Mouse (Mus musculus) erythroblast, embryonic 14.5 days (primary cell): ENCODE measurements around the gene Col6a5. TPM values are rescaled to one million over a fixed set of nuclear protein-coding genes. Genes with fewer than 3 reads are reported as not detected.

Experiments used
- H3K27me3 ChIP-seq: 2 replicates; pipeline ENCODE4 v1.6.1; 2012; ENCODE audit warnings: inconsistent platforms; ENCODE audit not compliant: control insufficient read depth
- H3K36me3 ChIP-seq: 2 replicates; pipeline ENCODE4 v1.6.1; 2012; ENCODE audit warnings: mild to moderate bottlenecking, inconsistent platforms; ENCODE audit not compliant: control insufficient read depth
- H3K4me1 ChIP-seq: 2 replicates; pipeline ENCODE4 v1.6.1; 2012; ENCODE audit warnings: inconsistent platforms; ENCODE audit not compliant: control insufficient read depth
- H3K4me3 ChIP-seq: replicated peaks from 2 replicates; pipeline ENCODE3; 2012; ENCODE audit warnings: moderate library complexity, mild to moderate bottlenecking, inconsistent platforms
- H3K9me3 ChIP-seq: 2 replicates; pipeline ENCODE4 v1.6.1; 2012; ENCODE audit warnings: low read length, inconsistent platforms, mixed read lengths; ENCODE audit not compliant: control insufficient read depth
- GATA1 ChIP-seq: IDR thresholded peaks from 2 replicates; pipeline ENCODE4 v1.6.1; 2012; ENCODE audit warnings: low read length, inconsistent platforms, mixed read lengths
- TAL1 ChIP-seq: IDR thresholded peaks from 3 replicates; pipeline ENCODE4 v1.6.1; 2012; ENCODE audit warnings: low read length, inconsistent platforms, mixed read lengths
- polyA plus RNA-seq: library from polyadenylated mRNA; stranded (reverse); fragments of >175 nt; gene quantifications from 2 replicates; pipeline ENCODE4 v1.2.3, GENCODE M21; 2012

Col6a5 gene
- polyA plus RNA-seq, 1 experiment, result not detected

DNA sequence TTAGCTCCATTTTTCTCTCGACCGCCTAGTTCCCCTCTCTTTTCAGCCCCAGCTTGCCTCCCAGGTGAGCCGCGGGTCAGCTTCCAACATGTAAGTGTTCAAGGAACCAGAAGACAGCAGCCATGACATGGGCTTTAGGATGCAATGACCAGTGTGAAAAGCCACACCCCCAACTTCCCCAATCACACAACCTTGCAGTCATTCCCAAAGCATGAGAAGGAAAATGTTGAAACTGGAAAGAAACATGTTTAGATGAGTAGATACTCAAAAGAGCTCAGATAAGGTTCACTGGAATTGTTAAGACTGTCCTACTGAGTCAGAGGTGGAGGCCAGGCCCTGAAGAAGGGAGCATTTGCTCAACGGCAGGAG is 121.3 kb downstream of the Col6a5 start:
- no peaks in the 10 kb centered on the region for H3K36me3 ChIP-seq
- H3K27me3 ChIP-seq, result no peaks in the 10 kb centered on the region
- H3K4me1 ChIP-seq, result no peaks in the 10 kb centered on the region
- TF ChIP-seq GATA1, result no peak
- TF ChIP-seq TAL1, result no peak
- peaks cover 2% of the 10 kb centered on the region; the same call in 1 of the 2 replicates for H3K9me3 ChIP-seq
- H3K4me3 ChIP-seq, result no peak overlapping the region

DNA sequence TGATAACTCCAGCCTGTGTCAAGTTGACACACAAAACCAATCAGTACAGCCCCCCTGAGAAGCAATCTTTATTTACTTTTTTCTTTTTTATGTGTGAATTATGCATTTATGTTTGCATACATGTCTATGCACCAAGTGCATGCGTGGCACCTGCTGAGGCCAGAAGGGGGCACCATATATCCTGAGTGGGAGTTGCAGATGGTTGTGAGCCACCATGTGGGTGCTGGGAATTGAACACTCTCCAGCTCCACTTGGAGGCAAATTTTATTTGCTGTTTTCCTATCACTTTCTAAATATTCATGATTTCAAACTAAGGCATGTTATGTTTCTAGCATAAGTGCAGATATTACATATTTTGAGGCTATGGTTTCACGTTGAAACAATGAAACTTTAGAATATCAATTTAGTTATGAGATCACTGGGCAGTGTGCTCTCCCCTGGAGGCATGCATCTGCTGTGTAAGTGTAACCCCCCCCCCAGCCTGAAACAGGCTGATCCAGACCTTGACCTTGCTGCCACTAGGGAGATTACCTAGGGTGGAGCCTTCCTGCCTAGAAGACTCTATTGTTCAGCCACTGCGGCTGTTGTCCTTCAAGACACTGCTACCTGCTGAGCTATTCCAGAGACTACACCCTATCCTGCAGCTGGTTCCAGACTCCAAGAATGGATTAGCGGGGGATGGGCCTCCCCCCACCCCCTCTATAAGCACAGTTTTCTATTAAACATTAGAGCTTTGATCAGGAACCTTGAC is 121.9 kb downstream of the Col6a5 start:
- H3K27me3 ChIP-seq, result no peaks in the 10 kb centered on the region
- peaks cover 2% of the 10 kb centered on the region; the same call in 1 of the 2 replicates for H3K9me3 ChIP-seq
- H3K4me3 ChIP-seq, result no peak overlapping the region
- no peaks in the 10 kb centered on the region for H3K4me1 ChIP-seq
- TF ChIP-seq GATA1 (no peak), TAL1 (no peak)
- H3K36me3 ChIP-seq, result no peaks in the 10 kb centered on the region

DNA sequence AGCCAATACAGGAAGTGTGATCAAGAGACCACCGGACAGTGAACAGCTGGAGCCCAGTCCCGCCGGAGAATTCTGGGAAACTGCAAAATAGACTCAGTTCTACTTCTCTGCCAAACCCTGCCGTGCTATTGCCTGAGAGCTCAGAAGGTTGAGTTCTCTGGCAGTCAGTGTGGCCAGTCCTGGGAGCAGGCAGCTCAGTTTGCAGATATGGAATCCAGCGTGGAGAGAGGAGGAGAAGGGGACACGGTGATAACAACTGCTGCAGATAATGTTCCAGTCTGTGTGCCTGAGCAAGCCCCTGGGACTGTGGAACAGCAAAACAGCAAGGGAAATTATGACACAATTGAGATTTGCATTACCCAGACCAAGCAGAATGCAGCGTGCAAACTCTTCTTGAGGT is 124.9 kb downstream of the Col6a5 start:
- no peaks in the 10 kb centered on the region; the same call in 1 of the 2 replicates for H3K9me3 ChIP-seq
- H3K27me3 ChIP-seq, result no peaks in the 10 kb centered on the region
- no peaks in the 10 kb centered on the region for H3K36me3 ChIP-seq
- no peak overlapping the region for H3K4me3 ChIP-seq
- no peaks in the 10 kb centered on the region for H3K4me1 ChIP-seq
- TF ChIP-seq TAL1 (no peak), GATA1 (no peak)

DNA sequence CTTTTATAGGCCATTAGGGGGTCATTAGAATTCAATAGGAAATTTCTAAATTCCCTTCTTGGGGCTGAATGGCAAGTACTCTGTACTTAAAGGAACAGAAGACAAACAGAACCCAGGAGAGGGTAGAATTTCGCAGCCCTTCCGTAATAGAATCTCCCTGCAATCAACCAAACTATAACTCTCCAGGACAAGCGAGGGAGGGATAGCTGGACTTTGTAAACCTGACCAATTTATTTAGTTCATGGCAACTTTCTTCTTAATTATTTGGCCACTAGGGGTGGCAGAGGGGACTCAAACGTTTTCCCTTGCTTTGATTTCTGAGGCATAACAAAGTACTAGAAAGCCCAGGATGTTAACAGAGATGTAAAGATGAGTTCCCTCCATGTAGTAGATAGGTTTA is 125.6 kb downstream of the Col6a5 start:
- TF ChIP-seq TAL1 (no peak), GATA1 (no peak)
- Histone ChIP-seq H3K4me3 (no peak overlapping the region), H3K27me3 (no peaks in the 10 kb centered on the region), H3K4me1 (no peaks in the 10 kb centered on the region), H3K9me3 (no peaks in the 10 kb centered on the region; the same call in 1 of the 2 replicates), H3K36me3 (no peaks in the 10 kb centered on the region)

DNA sequence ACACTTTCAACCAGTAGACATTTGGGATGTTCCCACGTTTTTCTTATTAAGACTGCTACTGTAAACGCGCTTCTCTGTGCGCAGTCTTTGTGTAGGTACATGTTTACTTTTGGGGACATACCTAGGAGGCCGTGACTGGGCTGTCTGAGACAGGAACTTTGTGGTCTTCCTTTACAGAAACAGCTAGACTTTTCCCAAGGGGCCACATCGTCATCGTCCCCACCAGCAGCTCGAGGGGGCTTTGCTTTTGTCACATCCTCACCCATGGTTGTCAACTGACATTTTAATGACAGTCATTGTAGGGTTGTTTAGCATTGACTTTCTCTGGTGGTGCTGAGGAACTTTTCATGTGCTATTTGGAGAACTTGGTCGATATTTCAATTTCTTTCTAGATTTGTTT is 129.2 kb downstream of the Col6a5 start:
- Histone ChIP-seq H3K4me3 (no peak overlapping the region), H3K9me3 (no peaks in the 10 kb centered on the region; the same call in 1 of the 2 replicates), H3K27me3 (peaks cover 4% of the 10 kb centered on the region; the same call in 1 of the 2 replicates), H3K36me3 (no peaks in the 10 kb centered on the region), H3K4me1 (no peaks in the 10 kb centered on the region)
- no peak for TF ChIP-seq GATA1
- TF ChIP-seq TAL1, result no peak

DNA sequence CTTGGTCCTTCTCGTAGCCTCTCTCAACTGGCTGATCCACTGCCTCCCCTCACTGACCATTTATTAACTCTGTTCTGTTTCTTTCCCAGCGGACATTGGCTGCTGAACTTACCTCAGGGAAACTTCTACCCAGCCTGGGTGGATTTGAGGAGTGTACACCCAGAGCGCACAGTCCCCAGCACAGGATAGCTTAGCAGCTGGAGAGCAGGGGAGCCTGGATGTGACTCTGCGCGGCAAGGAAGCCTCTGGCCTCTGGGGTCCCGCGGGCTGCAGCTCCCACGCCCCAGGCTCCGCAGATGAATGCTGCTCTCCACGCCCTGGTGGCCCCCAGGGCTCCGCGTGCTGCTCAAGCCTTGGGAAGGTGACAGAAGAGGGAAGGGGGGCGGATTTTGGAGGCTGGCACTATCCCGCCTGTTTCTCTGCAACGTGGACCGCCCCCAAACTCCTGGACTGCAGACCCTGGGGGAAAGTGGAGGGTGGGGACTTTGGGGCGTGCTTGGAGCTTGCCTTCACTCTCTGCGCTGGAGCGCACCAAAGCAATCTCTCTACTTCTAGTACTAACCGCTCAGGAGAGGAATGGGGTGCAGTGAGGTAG is 132.6 kb downstream of the Col6a5 start, which contains the start of gene Col6a6:
Gene Col6a6, minus strand, starts transcription at position 370 of the 595 bp plus-strand sequence.
- no peak for TF ChIP-seq GATA1
- no peak for TF ChIP-seq TAL1
- Histone ChIP-seq H3K4me3 (no peak within 1 kb of the TSS), H3K27me3 (peaks cover 4% of the 10 kb centered on the region; the same call in 1 of the 2 replicates), H3K4me1 (no peaks in the 10 kb centered on the region), H3K9me3 (no peaks in the 10 kb centered on the region), H3K36me3 (no peaks in the 10 kb centered on the region)

DNA sequence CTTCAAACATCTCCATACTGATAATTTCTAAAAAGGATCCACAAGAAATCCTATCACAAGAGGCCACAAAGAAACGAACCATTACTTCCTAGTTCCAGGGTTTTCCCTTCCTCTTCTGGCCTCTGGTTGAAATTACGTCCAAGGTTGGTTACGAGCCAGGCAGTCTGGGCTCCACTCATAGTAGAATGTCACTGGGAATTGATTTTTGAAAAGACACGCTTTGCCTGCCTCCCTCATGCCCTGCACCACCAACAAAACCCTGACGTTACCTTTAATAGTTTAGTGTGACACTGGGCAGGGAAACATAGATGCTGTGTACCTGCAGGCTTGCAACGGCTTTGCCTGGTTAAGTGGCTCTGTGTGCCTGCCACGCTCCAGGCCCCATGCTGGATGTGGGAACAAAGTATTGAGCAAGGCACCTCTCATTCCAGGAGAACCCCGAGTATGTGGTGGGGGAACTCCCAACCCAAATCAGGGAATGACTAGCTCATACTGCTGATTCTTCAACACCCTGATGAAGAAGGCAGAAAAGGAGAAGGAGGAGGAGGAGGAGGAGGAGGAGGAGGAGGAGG is 133.3 kb downstream of the Col6a5 start:
- Histone ChIP-seq H3K9me3 (no peaks in the 10 kb centered on the region), H3K36me3 (no peaks in the 10 kb centered on the region), H3K27me3 (peaks cover 4% of the 10 kb centered on the region; the same call in 1 of the 2 replicates), H3K4me3 (no peak overlapping the region), H3K4me1 (no peaks in the 10 kb centered on the region)
- TF ChIP-seq TAL1, result no peak
- TF ChIP-seq GATA1, result no peak

DNA sequence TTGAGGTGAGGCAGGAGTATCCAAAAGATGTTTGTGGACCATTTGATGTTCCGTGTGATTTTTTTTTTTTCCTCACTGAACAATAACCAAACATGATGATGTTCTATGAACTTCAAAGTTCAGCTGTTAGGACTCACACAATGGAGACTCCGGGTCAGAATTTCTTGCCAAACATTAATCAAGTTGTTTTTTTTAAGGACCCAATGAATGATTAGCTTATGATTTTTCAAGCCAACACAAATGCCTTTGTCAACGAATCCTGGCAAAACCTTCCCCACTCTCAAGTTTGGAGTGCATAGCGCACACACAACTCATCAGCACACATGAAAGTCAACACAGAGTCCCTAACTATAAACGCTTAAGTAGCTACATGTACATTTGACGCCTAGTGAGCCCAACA is 139.7 kb downstream of the Col6a5 start:
- no peak for TF ChIP-seq GATA1
- TF ChIP-seq TAL1, result no peak
- Histone ChIP-seq H3K4me1 (no peaks in the 10 kb centered on the region), H3K9me3 (no peaks in the 10 kb centered on the region; the same call in 1 of the 2 replicates), H3K4me3 (no peak overlapping the region), H3K36me3 (no peaks in the 10 kb centered on the region), H3K27me3 (no peaks in the 10 kb centered on the region)

DNA sequence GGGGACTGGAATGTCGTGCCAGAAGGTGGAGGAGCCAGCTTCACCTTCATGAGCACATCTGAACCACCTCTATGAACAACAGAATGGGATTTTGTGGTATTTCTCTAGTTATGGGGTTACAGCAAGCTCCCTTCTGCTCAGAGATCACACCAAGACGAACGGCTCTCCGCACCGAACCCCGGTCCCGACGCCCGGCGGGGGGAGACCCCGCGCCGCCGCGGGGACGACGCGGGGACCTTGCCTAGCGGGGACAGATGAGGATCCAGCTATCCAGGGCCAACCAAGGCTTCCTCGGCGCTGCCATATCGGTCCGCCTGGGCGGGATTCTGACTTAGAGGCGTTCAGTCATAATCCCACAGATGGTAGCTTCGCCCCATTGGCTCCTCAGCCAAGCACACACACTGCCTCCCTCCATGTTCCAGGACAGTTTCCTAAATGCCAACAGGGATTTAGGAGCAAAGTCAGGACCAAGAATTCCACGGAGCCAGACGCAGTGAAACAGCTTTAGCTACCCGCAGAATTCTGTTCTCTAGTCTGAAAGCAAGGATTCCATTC is 141.2 kb downstream of the Col6a5 start:
- H3K9me3 ChIP-seq, result no peaks in the 10 kb centered on the region; the same call in 1 of the 2 replicates
- no peaks in the 10 kb centered on the region for H3K27me3 ChIP-seq
- H3K4me1 ChIP-seq, result no peaks in the 10 kb centered on the region
- H3K36me3 ChIP-seq, result no peaks in the 10 kb centered on the region
- no peak overlapping the region for H3K4me3 ChIP-seq
- no peak for TF ChIP-seq TAL1
- TF ChIP-seq GATA1, result no peak
